Mouse (Mus musculus): Measurements from ENCODE around the gene Uba6.

The Uba6 gene

GRCm38 (mm10) chr5:86172449-86173161, at the start of gene Uba6:
TSS of gene Uba6 (minus strand) at chr5:86172803.
- peak; percentile 98 to 100 for DNase-seq (ENCODE audit: low spot score in 2 of 2)

DNA sequence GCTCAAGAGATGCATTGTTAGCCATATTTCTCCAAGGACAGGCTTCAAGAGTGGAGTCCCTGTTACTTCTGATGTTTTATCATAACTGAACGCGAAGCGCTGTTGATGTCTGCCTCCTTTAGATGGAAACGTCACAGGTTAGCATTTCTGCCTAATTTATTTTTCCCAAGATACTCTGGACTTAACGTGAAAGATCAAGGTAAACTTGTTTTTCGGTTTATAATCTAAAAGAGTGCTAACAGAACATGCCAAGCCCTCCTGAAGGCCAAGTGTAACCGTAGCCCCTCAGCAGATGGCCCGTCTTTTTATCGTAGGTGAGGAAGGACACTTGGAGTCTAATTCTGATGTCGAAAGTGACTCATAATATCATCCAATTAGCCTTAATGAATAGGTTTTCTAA, 25.2 kb upstream of the Uba6 start, which contains the start of gene Gnrhr:
TSS of gene Gnrhr (minus strand) at position 101 of the 400 bp plus-strand sequence.
- no peak for DNase-seq (ENCODE audit: low spot score in 2 of 2)

GRCm38 (mm10) chr5:86191356-86191755, 18.8 kb upstream of the Uba6 start:
- no peak for DNase-seq (ENCODE audit: low spot score in 2 of 2)

DNA sequence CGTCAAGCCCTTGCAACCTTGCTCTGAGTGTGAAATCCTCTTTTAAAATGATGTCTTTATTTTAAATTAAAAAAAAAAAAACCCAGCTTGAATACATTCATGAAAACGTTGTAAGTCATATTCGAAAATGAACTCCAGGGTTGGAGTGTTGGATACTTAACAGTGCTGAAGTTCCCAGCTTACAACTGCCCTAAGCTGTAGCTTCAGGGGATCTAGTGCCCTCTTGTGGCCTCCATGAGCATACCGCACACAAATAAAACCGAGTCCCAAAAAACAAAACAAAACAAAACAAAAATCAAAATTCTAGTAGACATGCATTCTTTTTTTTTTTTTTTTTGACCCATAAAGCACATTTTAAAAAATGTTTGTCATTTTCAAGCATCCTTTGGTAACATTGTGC, 18.2 kb upstream of the Uba6 start:
- DNase-seq (ENCODE audit: low spot score in 2 of 2): peak in 1 of 2 experiments; percentile 51

DNA sequence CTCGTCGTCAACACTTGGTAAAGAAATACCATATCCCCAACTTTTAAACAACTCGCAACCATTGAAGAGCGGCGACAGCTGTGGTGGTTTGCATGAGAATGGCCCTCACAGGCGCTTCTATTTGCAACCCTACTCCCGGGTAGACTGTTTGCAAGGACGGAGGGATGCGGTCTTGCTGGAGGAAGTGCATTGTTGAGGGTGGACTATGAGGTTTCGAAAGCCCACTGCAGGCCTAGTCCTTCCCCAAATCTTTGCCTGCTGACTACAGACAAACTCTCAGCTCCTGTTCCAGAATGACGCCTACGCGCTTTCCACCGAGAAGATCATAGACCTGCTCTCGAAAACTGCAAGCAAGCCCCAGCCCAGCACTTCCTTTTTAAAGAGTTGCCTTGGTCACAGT, 17.7 kb upstream of the Uba6 start:
- DNase-seq (ENCODE audit: low spot score in 2 of 2): no peak

DNA sequence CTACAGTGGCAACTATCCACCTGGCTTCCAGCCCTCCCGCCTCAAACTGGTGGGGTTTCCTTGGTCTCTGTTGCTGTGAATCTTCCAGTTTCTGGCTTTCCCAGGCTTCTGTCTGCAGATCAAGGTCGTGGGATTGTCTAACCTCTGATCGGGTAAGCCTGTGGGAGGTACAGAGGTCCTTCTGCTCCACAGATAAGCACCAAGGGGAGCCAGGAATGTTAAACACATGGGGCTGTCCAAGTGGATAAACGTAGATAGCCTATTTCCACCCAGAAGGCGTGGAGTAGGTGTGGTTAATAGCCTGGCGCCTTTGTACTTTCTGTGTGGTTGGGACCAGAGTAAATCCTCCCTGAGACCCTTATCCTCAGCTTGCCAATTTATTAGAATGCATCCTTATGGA, 14.8 kb upstream of the Uba6 start:
- DNase-seq (ENCODE audit: low spot score in 2 of 2): no peak

GRCm38 (mm10) chr5:86173778-86174177, 1.2 kb upstream of the Uba6 start:
- no peak for DNase-seq (ENCODE audit: low spot score in 2 of 2)

GRCm38 (mm10) chr5:86172088-86172448, 535 bp downstream of the Uba6 start:
- DNase-seq (ENCODE audit: low spot score in 2 of 2): no peak

DNA sequence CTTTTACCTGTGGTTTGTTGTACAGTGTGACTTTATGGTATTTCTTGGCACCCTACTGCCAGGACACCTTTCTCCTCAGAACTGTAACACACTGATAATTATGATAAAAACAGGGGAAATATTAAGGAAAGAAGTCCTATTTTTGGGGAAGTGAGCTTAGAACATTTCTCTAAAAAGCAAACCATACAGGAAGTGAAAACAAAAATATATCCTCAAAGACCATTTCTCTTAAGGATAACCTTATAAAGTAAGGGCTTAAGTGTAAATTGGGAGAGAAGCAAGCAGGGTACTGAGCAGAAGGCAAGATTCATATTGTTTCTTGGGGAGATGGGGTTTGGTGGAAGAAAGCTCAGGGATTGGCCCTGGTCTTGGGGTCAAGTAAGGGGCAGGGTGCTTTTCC, 42.8 kb downstream of the Uba6 start:
- no peak for DNase-seq (ENCODE audit: low spot score in 2 of 2)

- DNase-seq (ENCODE audit: low spot score in 2 of 2): no peak
These were observed 43.9 kb downstream of the Uba6 start for GRCm38 (mm10) chr5:86128749-86129148.

DNA sequence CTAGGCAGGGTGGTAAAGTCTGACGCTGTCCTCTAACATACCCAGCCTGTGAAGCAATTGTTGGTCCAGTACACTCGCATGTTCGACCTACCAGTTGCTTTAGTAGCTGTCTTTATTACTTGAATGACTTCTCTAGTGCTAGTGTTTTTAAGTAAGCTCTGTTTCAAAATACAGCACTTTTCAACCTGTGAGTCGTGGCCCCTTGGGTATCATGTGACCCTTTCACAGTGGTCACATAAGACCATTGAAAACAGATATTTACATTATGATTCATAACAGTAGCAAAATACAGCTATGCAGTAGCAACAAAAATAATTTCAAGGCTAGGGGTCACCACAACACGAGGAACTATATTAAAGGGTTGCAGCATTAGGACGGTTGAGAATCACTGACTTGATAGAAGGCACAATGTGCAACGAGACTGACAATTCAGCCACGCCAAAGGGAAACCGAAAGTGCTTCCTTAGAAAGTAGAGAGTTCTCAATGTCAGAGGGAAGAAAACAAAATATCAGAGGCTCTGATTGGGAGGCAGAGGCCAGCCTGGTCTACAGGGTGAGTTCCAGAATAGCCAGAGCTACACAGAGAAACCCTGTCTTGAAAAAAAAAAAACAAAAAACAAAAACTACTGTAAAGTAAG, 54.0 kb downstream of the Uba6 start:
- no peak for DNase-seq (ENCODE audit: low spot score in 2 of 2)

- no peak for DNase-seq (ENCODE audit: low spot score in 2 of 2)
These were observed 58.6 kb downstream of the Uba6 start for GRCm38 (mm10) chr5:86113997-86114396.

DNA sequence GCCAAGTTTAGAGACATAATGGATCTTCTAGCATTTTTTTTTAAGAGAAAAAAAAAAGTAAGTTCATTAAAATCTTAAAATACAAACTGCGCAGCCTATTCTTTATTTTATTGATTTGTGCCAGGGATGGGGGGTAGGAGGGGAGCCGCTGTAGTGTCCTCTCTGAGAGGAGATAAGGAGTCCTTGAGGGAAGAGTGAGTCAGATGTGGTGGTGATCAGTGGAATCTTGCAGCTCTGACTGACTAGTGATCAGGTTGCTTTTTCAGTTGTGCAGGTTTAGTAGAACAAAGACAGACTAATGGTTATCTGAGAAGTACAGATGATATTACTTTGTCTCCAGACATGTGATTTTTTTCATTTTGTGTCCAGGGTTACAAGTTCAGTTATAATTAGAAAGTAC, 59.6 kb downstream of the Uba6 start:
- DNase-seq (ENCODE audit: low spot score in 2 of 2): no peak

- no peak for DNase-seq (ENCODE audit: low spot score in 2 of 2)
These were observed 61.5 kb downstream of the Uba6 start for GRCm38 (mm10) chr5:86111074-86111473.

DNA sequence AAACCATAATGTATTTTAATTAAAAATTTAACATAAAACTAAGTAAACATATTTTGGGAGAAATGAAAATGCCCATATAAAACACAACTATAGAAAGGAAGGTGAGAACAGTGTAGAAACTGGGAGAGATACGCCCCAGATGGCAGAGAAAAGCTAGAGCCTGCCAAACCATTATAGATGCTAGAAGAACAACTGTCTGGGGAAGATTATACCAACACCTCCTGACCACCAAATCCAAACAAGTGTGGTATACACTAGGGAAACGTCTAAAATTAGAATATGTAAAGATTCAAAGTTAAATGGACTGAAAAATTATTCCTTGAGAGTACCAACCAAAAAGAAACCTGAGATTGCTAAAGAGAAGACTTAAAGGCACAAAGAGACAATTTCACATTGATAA, 66.0 kb downstream of the Uba6 start:
- DNase-seq (ENCODE audit: low spot score in 2 of 2): no peak

DNA sequence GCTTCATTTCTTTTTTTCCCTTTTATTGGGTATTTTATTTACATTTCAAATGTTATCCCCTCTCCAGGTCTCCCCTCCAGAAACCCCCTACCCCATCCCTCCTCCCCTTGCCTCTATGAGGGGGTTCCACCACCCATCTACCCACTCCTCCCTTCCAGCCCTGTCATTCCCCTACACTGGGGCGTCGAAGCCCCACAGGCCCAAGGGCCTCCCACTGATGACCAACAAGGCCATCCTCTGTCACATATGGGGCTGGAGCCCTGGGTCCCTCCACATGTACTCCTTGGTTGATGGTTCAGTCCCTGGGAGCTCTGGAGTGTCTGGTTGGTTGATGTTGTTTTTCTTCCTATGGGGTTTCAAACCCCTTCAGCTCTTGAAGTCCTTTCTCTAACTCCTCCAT, 70.4 kb downstream of the Uba6 start:
- no peak for DNase-seq (ENCODE audit: low spot score in 2 of 2)

GRCm38 (mm10) chr5:86100621-86101020, 72.0 kb downstream of the Uba6 start:
- no peak for DNase-seq (ENCODE audit: low spot score in 2 of 2)

DNA sequence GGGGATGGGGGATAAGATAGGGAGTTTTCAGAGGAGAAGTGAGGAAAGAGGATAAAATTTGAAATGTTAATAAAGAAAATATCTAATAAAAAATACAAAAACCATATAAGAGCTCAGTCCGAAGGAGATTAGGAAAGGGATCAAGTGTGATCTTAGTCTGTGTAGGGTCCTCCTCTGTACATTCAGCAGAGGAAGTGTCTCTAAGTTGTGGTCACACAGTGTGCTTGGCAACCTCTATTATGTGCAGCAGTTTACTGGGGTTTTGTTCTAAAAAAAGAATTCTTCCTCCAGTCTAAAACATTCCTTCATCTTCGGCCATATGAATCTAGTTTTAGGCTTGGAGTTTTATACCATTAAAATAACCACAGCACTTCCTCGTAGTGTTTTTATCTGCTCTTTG, 73.6 kb downstream of the Uba6 start:
- no peak for DNase-seq (ENCODE audit: low spot score in 2 of 2)

DNA sequence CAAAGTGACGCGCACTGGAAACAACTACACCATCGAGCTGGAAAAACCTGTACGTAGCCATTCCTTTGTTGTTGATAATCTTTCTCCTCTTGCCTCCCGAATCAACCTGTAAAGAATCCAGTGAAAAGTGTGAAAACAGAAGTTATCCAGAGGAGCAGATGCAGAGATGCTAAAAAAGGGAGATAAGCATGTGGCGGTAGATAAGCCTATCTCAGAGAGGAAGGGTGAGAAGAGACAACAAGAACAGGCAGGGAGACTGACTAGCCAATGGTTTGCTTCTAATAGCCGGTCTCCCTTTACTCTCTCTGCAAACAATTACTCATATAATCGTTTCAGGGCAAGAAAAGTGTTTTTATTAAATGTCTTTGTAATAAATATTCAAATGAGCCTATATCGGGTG, 77.8 kb downstream of the Uba6 start:
- DNase-seq (ENCODE audit: low spot score in 2 of 2): no peak

DNA sequence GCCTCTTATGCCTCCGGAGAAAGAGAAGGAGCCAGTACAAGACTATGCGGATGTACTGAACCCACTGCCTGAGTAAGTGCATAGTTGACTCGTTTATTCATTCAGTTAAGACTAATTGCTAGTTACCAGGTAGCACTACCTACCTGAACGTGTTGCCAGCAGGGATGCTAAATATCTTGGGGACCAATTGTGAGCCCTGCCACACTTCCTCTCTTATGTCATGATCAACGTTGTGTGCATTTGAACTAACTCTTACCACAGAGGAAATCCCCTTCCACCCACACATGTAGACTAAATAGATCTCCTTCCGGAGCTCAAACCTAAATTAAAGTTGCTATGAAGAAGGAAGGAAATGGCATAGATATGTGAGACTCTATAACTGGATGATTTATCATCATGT, 85.9 kb downstream of the Uba6 start:
- peak in 1 of 2 experiments; percentile 23 for DNase-seq (ENCODE audit: low spot score in 2 of 2)

DNA sequence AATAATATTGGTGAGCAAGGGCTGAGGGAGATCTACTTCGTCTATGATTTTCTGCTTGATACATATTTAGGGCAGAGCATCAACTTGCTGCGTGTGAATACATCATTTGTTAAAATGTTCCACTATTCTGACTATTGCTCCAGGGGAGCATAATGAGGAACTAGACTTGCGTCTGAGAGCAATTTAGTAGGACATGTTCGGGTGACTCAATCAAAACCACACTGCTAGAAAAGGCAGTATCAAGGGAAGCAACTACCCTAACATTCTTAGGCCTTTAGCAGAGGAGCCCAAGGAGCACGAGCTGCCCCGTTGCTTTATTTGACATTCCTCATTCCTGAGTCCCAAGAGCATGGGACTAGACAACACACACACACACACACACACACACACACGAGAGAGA, 87.6 kb downstream of the Uba6 start:
- no peak for DNase-seq (ENCODE audit: low spot score in 2 of 2)

DNA sequence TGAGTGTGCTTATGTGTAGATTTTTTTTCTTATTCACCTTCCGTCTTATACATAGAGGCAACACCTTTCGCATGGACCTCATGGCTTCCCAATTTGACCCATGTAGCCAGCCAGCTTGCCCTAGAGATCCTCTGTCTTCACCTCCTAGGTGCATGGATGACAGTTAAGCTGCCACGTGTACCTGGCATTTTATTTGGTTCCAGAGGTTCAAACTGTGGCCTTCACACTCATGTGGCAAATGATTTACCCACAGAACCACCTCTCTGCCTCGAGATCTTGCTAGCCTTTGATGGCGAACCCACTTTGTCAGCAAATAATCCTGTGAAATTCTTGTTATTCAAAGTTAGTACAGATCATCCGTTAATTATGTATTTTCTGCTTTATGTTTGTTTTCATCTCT, 88.6 kb downstream of the Uba6 start:
- DNase-seq (ENCODE audit: low spot score in 2 of 2): no peak

DNA sequence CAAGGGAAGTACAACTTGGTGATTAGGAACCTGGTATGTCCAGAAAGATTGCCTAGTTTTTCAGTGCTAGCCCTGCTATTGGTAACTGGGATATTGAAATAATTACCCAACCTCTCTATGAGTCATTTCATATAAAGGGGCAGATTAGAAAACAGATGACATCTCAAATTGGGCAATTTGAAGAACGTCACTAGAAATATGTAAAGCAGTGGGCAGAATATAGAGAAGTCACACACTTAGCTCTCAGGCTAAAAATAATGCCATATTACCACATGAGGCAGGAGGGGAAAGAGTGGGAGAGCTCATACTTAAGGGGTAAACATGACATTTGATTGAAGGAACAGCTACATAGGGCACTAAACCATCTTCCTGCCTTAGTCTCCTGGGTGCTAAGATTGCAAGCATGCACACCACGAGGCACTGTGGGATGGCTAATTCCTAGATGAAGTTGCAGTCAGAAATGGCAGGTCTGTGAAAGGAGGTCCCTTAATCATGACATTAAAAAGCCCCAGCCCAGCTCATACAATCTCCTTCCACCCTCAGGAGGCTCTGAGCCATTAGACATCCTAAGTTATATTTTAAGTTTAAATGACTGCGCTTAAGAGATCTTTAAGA, 93.8 kb downstream of the Uba6 start:
- DNase-seq (ENCODE audit: low spot score in 2 of 2): no peak

All from spleen, postnatal 10 days (tissue).